Mouse (Mus musculus) embryonic fibroblast, embryonic 13.5 days (primary cell): ENCODE measurements at regions not wholly inside any gene's neighbourhood (a gene's known extent, or its start where the extent isn't known, plus 50 kb on each side); places are given as distances from the start of the nearest gene placed in this dataset.

ENCODE experiments used
- CTCF ChIP-seq: IDR thresholded peaks from 2 replicates; pipeline ENCODE4 v1.5.1; 2011; ENCODE audit warnings: mild to moderate bottlenecking, control low read depth, low read length, moderate library complexity, borderline replicate concordance; ENCODE audit not compliant: insufficient read depth
- POLR2A ChIP-seq: IDR thresholded peaks from 2 replicates; pipeline ENCODE4 v1.6.1; 2011; ENCODE audit warnings: low read depth, mild to moderate bottlenecking, control low read depth, low read length, moderate library complexity

DNA sequence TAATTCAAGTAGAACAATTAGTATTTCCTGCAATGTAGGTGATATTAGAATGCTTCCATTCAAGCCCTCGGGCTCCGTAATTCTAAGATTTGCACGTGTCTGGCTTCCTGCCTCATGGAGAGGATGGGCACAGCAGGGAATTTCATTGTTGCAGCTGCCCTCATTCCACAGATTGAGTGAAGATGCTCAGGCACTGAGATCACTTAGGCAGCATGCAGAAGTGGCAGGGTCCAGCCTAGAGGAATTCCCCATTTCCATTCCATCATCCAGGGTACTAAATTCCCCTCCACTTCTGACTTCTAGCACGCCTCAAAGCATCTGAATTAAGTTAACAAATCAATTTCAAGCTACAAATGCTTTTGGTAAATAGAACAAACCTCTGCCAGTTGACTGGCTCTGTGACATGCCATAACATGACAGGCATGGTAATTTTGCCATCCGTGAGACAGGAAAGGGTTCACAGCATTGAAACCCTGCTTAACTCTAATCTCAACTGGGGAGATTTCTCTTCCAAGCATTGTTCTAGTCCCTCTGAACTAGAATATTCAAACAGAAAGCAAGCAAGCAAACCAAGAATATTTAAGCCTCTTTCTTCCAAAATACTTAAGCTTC, 461.0 kb upstream of the Slc8a1 start:
- TF ChIP-seq POLR2A (no peak), CTCF (no peak)
